Mouse (Mus musculus): ENCODE measurements at regions not wholly inside any gene's neighbourhood (a gene's known extent, or its start where the extent isn't known, plus 50 kb on each side); places are given as distances from the start of the nearest gene placed in this dataset.

DNA sequence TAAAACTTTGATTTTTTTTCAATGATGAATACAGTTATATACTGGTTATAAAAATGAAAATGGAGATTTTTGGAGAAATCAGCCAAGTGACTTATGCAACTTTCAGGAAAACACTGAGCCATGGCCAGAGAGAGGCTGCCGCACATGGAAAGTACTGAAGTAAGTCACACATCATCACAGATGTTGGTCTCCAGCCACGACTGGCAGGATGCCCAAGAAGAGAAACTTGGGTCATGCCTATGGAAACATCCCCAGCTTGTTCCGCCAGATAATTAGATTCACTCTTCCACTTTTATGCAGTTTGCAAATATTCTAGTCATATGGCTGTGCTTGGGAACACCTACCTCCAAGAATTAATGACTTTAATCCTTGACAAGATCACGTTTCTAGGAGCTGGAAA lies 544.8 kb upstream of the Id4 start:
- 64% methylated on average over 4 of the region's 4 CpGs for WGBS
- DNase-seq (ENCODE audit: low spot score) = no peak
- H3K4me2 ChIP-seq = no peak overlapping the region
- no peak overlapping the region for H3K4me3 ChIP-seq (ENCODE audit: low read depth, low read length)
- no peaks in the 10 kb centered on the region for H3K27me3 ChIP-seq (replicated peaks; ENCODE audit: control insufficient read depth, insufficient read depth, low read length)
- no peaks in the 10 kb centered on the region for H3K4me1 ChIP-seq (replicated peaks; ENCODE audit: control insufficient read depth, insufficient read depth, low read length)
- H3K36me3 ChIP-seq (ENCODE audit: control insufficient read depth, insufficient read depth, low read length) = no peaks in the 10 kb centered on the region
- ATAC-seq (replicated peaks; ENCODE audit: low FRiP score) = no peak
- no peak overlapping the region for H3K27ac ChIP-seq (ENCODE audit: low read depth, low read length)
- no peak overlapping the region for H3K9ac ChIP-seq (ENCODE audit: low read depth, low read length)
- no peaks in the 10 kb centered on the region for H3K9me3 ChIP-seq (ENCODE audit: control insufficient read depth, low read length)

DNA sequence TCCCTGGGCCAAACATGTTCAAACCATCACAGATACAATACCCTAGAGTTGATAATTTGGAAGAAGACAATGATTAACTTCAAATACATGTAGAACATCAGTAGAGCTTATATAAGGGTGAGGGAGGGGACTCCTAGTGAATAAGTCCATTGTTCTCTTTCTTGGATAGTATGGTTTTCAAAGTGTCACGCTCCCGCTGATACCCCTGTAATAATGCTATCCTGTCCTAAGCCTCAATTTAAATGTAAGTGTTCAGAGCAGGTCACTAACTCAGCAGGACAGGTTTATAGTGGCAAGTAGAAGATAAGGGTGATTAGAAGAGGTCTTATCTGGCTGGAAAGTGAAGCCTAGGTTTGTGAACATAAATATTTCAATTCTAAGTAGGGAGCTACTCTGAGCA lies 540.4 kb upstream of the Id4 start:
- Histone ChIP-seq H3K27me3 (replicated peaks; ENCODE audit: control insufficient read depth, insufficient read depth, low read length) (no peaks in the 10 kb centered on the region), H3K9me3 (ENCODE audit: control insufficient read depth, low read length) (no peaks in the 10 kb centered on the region), H3K9ac (ENCODE audit: low read depth, low read length) (no peak overlapping the region), H3K36me3 (ENCODE audit: control insufficient read depth, insufficient read depth, low read length) (no peaks in the 10 kb centered on the region), H3K27ac (ENCODE audit: low read depth, low read length) (no peak overlapping the region), H3K4me3 (ENCODE audit: low read depth, low read length) (no peak overlapping the region), H3K4me2 (no peak overlapping the region), H3K4me1 (replicated peaks; ENCODE audit: control insufficient read depth, insufficient read depth, low read length) (no peaks in the 10 kb centered on the region)
- DNase-seq (ENCODE audit: low spot score) = no peak
- no peak for ATAC-seq (replicated peaks; ENCODE audit: low FRiP score)
- WGBS = 86% methylated on average over 2 of the region's 2 CpGs

DNA sequence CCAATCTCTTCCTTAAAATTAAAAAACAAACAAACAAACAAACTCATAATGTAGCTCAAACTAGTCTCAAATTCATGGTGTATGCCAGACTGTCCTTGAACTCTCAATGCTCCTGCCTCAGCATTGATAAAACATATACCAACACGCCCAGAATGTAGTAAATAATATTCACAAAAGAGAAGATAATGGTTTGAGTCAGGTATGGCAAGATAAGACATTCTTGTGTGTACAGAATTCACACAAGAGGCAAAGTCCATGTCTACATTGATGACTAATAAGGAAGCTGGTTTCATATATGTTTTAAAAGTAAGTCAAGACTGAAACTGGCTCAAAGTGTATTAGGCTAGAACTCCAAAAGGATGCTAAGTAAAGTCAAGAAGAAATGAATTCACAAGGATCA lies 526.6 kb upstream of the Id4 start:
- no peak for ATAC-seq (replicated peaks; ENCODE audit: low FRiP score)
- no peak for DNase-seq (ENCODE audit: low spot score)
- no peak overlapping the region for H3K4me3 ChIP-seq (ENCODE audit: low read depth, low read length)
- whole genome bisulfite sequencing = 46% methylated on average over 1 of the region's 1 CpGs
- no peaks in the 10 kb centered on the region for H3K27me3 ChIP-seq (replicated peaks; ENCODE audit: control insufficient read depth, insufficient read depth, low read length)
- no peak overlapping the region for H3K4me2 ChIP-seq
- H3K36me3 ChIP-seq (ENCODE audit: control insufficient read depth, insufficient read depth, low read length) = no peaks in the 10 kb centered on the region
- no peak overlapping the region for H3K9ac ChIP-seq (ENCODE audit: low read depth, low read length)
- H3K27ac ChIP-seq (ENCODE audit: low read depth, low read length) = no peak overlapping the region
- no peaks in the 10 kb centered on the region for H3K9me3 ChIP-seq (ENCODE audit: control insufficient read depth, low read length)
- no peaks in the 10 kb centered on the region for H3K4me1 ChIP-seq (replicated peaks; ENCODE audit: control insufficient read depth, insufficient read depth, low read length)

DNA sequence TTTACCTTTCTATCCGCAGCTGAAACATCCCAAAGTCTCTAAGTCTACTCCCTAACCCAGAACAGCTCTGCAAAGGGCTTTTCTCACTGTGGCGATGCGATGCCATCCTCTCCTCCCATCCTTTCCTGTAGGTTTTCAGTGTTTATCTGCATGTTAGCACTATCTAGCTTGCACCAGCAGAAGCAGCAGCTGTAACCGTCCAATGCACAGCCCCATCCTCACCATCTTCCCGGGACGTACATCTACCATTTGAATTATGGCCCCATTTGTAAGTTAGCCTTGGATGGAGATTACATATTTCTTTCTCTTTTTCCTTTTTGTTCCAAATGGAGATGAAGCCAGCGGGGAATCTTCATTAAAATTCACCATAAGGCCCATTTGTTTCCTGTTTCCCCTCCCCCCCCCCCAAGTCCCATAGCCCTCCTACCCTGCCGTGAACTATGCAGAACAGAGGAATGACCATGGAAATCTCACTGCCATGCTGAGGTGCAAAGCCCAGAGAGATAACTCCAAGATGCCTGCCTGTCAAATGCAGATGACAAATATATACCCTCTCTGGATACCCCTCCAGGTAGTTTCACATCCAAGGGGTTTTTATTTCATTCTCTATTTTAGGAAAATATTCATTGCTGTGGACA lies 525.5 kb upstream of the Id4 start:
- ATAC-seq (replicated peaks; ENCODE audit: low FRiP score) (no peak), DNase-seq (ENCODE audit: low spot score) (no peak)
- no peaks in the 10 kb centered on the region for H3K9me3 ChIP-seq (ENCODE audit: control insufficient read depth, low read length)
- no peaks in the 10 kb centered on the region for H3K36me3 ChIP-seq (ENCODE audit: control insufficient read depth, insufficient read depth, low read length)
- no peak overlapping the region for H3K27ac ChIP-seq (ENCODE audit: low read depth, low read length)
- H3K4me1 ChIP-seq (replicated peaks; ENCODE audit: control insufficient read depth, insufficient read depth, low read length) = no peaks in the 10 kb centered on the region
- no peak overlapping the region for H3K9ac ChIP-seq (ENCODE audit: low read depth, low read length)
- no peak overlapping the region for H3K4me2 ChIP-seq
- WGBS = 69% methylated on average over 8 of the region's 8 CpGs
- H3K4me3 ChIP-seq (ENCODE audit: low read depth, low read length) = no peak overlapping the region
- no peaks in the 10 kb centered on the region for H3K27me3 ChIP-seq (replicated peaks; ENCODE audit: control insufficient read depth, insufficient read depth, low read length)

DNA sequence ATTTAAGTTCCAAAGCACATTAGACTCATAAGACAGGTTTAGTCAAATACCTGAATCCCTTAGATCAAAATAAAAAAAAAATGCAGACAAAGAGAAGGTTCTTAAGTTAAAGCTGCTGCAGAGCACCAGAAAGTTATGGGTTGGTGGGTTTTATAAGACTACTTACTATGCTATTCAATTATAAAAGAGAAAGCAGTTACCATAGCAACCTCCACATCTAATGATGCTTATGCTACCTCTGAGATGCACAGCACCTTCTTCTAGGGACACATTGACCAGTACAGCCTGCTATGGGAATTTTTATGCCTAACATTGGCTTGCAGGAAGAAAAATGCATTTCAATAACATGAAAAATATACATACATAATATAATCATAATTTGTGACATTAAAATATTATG lies 512.1 kb upstream of the Id4 start:
- Histone ChIP-seq H3K27me3 (replicated peaks; ENCODE audit: control insufficient read depth, insufficient read depth, low read length) (no peaks in the 10 kb centered on the region), H3K4me2 (no peak overlapping the region), H3K27ac (ENCODE audit: low read depth, low read length) (no peak overlapping the region), H3K4me3 (ENCODE audit: low read depth, low read length) (no peak overlapping the region), H3K9me3 (ENCODE audit: control insufficient read depth, low read length) (no peaks in the 10 kb centered on the region), H3K36me3 (ENCODE audit: control insufficient read depth, insufficient read depth, low read length) (no peaks in the 10 kb centered on the region), H3K9ac (ENCODE audit: low read depth, low read length) (no peak overlapping the region), H3K4me1 (replicated peaks; ENCODE audit: control insufficient read depth, insufficient read depth, low read length) (no peaks in the 10 kb centered on the region)
- DNase-seq (ENCODE audit: low spot score) = no peak
- ATAC-seq (replicated peaks; ENCODE audit: low FRiP score) = no peak

DNA sequence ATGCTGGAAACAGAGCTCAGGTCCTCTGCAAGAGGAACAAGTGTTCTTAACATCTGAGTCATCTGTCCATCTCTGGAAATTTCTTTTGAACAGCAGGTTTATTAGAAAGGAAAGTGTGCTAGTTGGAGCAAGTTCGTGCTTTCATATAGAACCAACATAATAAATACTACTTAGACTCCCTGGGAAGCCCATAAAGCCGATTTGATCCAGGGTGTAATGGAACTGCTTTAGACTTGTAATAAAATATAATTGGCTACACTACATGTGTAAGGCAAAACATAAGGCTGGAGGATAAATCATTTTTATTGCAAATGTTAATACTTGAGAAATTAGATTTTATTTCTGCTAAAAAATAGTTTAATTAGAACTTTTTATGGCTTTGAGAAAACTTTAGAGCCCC lies 510.0 kb upstream of the Id4 start:
- H3K9ac ChIP-seq (ENCODE audit: low read depth, low read length) = no peak overlapping the region
- no peaks in the 10 kb centered on the region for H3K27me3 ChIP-seq (replicated peaks; ENCODE audit: control insufficient read depth, insufficient read depth, low read length)
- no peaks in the 10 kb centered on the region for H3K36me3 ChIP-seq (ENCODE audit: control insufficient read depth, insufficient read depth, low read length)
- ATAC-seq (replicated peaks; ENCODE audit: low FRiP score) (no peak), DNase-seq (ENCODE audit: low spot score) (no peak)
- H3K27ac ChIP-seq (ENCODE audit: low read depth, low read length) = no peak overlapping the region
- no peaks in the 10 kb centered on the region for H3K4me1 ChIP-seq (replicated peaks; ENCODE audit: control insufficient read depth, insufficient read depth, low read length)
- no peak overlapping the region for H3K4me2 ChIP-seq
- H3K9me3 ChIP-seq (ENCODE audit: control insufficient read depth, low read length) = no peaks in the 10 kb centered on the region
- 68% methylated on average over 2 of the region's 2 CpGs for WGBS
- no peak overlapping the region for H3K4me3 ChIP-seq (ENCODE audit: low read depth, low read length)

DNA sequence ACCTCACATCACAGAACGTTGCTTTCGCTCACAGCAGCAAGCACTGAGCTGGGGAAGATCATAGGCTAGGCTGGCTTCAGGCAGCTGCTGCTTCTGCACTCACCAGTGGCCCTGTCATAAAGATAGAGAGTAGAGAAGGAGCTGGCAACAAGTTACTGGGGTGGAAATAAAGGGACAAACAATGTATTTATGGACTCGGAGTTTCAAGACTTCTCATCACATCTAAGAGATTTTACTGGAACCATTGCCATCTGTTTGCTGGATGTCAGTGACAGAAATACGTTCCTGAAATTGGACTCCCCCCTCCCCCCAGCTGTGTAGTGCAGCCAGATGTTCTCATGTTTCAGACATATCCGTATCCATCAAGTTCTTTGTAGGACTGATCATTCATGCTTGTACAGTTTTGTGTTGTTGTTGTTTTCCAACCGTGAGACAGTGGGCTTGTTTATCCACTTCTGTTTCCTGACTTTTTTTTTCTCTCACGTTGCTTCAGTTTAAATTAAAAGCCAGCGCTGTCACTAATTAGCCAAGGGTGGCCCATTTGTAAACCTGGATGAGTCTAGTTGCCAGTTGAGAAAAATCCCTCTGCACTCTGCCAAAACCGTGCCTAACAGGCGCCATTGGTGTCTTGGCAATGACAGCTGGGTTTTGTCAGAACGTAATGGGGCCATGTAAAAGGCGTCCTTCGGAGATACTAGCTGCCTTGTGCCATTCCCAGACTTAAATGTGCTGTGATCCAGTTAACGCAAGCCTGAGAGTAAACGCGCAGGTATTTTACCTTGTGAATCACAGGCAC lies 496.0 kb upstream of the Id4 start:
- Histone ChIP-seq H3K4me2 (no peak overlapping the region), H3K4me1 (replicated peaks; ENCODE audit: control insufficient read depth, insufficient read depth, low read length) (no peaks in the 10 kb centered on the region), H3K9ac (ENCODE audit: low read depth, low read length) (no peak overlapping the region), H3K27ac (ENCODE audit: low read depth, low read length) (no peak overlapping the region), H3K27me3 (replicated peaks; ENCODE audit: control insufficient read depth, insufficient read depth, low read length) (no peaks in the 10 kb centered on the region), H3K4me3 (ENCODE audit: low read depth, low read length) (no peak overlapping the region), H3K36me3 (ENCODE audit: control insufficient read depth, insufficient read depth, low read length) (no peaks in the 10 kb centered on the region), H3K9me3 (ENCODE audit: control insufficient read depth, low read length) (no peaks in the 10 kb centered on the region)
- no peak for ATAC-seq (replicated peaks; ENCODE audit: low FRiP score)
- WGBS = 71% methylated on average over 16 of the region's 16 CpGs
- DNase-seq (ENCODE audit: low spot score) = no peak

DNA sequence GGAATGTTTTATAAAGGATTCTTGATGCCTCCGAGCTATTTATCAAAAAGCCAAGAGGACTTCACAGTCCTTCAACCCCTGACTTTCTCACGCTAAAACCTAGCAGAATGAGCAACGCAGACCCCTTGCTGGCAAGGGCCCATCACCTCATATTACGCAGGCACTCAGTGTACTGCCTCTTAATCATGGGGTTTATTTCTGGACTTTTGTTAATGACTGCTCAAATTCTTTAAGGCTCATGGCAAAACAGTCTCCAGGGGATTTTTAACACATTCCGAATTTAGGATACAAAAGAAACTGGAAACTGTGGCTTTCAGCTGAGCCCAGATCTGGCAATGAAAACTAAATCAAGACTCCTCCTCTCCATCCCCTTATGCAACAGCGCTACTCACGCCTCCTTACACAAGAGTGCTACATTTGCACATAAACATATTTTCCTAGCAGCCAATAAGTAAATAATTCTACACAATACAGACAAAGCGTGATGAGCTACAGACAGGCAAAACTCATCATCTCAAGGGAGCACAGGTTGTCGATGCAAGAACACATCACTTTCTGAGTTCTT lies 492.0 kb upstream of the Id4 start:
- Histone ChIP-seq H3K27ac (ENCODE audit: low read depth, low read length) (no peak overlapping the region), H3K27me3 (replicated peaks; ENCODE audit: control insufficient read depth, insufficient read depth, low read length) (no peaks in the 10 kb centered on the region), H3K9me3 (ENCODE audit: control insufficient read depth, low read length) (no peaks in the 10 kb centered on the region), H3K9ac (ENCODE audit: low read depth, low read length) (no peak overlapping the region), H3K4me3 (ENCODE audit: low read depth, low read length) (no peak overlapping the region), H3K4me1 (replicated peaks; ENCODE audit: control insufficient read depth, insufficient read depth, low read length) (no peaks in the 10 kb centered on the region), H3K4me2 (no peak overlapping the region), H3K36me3 (ENCODE audit: control insufficient read depth, insufficient read depth, low read length) (no peaks in the 10 kb centered on the region)
- 87% methylated on average over 9 of the region's 9 CpGs for WGBS
- ATAC-seq (replicated peaks; ENCODE audit: low FRiP score) (no peak), DNase-seq (ENCODE audit: low spot score) (no peak)

Measured in liver, embryonic 11.5 days (tissue).